Mouse (Mus musculus): Measurements from ENCODE around the gene Zfp276. TPM values are rescaled to one million over a fixed set of nuclear protein-coding genes. Genes with fewer than 3 reads are reported as not detected.

The Zfp276 gene
- total and polyA plus RNA-seq, 2 experiments from 2014 or later: 14.8 to 37.3 TPM

DNA sequence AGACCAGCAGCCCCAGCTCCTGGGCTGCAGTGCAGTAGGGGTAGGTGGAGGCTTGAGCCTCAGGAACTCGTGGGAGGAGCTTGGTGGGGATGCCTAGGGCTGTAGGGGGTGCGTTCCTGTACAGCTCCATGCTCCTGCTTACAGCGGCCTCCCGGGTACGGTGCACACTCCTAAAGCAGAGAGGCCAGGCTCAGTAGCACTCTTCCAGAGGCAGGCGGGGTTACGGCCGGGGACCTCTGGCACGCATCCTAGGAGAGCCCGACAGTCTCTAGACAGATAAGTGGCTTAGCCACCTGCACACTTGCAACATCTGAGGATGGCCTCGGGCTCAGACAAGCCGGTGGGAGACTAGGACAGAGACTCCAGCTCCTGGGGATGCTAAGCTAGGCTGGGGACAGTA lies 8.5 kb upstream of the Zfp276 start:
- no peak for DNase-seq
- Histone ChIP-seq H3K9ac (no peak overlapping the region), H3K9me3 (ENCODE audit: low read length) (no peaks in the 10 kb centered on the region), H3K36me3 (ENCODE audit: insufficient read depth) (peaks cover 86% of the 10 kb centered on the region), H3K27me3 (ENCODE audit: insufficient read depth, low read length) (no peaks in the 10 kb centered on the region), H3K4me2 (ENCODE audit: low read depth) (no peak overlapping the region), H3K27ac (ENCODE audit: low read depth, low read length) (no peak overlapping the region), H3K4me1 (ENCODE audit: insufficient read depth) (no peaks in the 10 kb centered on the region), H3K4me3 (ENCODE audit: low read depth, low read length) (no peak overlapping the region)
- no peak for ATAC-seq
- no peak for TF ChIP-seq CTCF (IDR thresholded peaks at IDR 0.05; ENCODE audit: low read depth)
- WGBS: 87% methylated on average over 12 of the region's 12 CpGs

DNA sequence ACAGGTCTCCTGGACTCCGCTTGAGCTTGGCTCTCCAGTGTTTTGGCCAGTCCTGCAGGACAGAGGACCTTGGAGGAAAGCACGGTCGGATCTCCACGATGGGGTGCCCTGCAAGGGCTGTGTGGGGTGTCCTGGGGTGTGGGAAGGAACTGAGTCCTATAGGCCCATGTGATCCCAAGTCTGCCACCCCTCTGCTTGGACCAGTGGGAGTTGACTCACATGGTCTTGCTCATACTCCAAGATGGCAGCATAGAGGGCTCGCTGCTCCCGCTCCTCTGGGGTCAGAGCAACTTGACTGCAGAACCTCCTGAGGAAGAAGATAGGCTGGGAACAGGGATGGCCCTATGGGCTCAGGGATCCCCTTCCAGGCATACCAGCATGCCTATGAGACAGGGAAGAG lies 6.2 kb upstream of the Zfp276 start:
- 96% methylated on average over 6 of the region's 6 CpGs for WGBS
- no peak for ATAC-seq

DNA sequence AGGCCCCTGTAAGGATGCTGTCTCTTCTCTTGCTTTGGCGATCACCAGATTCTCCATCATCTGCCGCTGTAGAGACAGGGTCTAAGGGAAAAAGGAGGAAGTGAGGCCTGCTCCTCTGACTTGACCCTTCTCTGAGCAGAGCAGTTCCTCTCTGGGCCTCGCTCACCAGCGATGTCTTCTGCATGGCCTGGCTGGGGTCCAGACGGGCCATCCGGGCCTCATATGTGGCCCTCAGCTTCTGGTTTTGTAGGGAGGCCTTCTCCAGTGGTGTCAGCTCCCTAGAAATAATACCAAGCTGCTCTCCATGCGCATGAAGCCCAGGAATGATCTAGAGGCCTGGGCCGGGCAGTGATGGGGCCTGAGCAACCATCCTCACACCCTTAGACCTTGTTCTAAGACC lies 5.4 kb upstream of the Zfp276 start:
- Histone ChIP-seq H3K9me3 (ENCODE audit: low read length) (no peaks in the 10 kb centered on the region), H3K4me2 (ENCODE audit: low read depth) (no peak overlapping the region), H3K9ac (no peak overlapping the region), H3K27me3 (ENCODE audit: insufficient read depth, low read length) (no peaks in the 10 kb centered on the region), H3K36me3 (ENCODE audit: insufficient read depth) (peaks cover 74% of the 10 kb centered on the region), H3K4me1 (ENCODE audit: insufficient read depth) (peaks cover 4% of the 10 kb centered on the region; the same call in 1 of the 2 replicates), H3K27ac (ENCODE audit: low read depth, low read length) (no peak overlapping the region), H3K4me3 (ENCODE audit: low read depth, low read length) (no peak overlapping the region)
- no peak for DNase-seq
- 92% methylated on average over 8 of the region's 8 CpGs for WGBS
- no peak for TF ChIP-seq CTCF (IDR thresholded peaks at IDR 0.05; ENCODE audit: low read depth)
- no peak for ATAC-seq

More for the DNA sequence above, 6.2 kb upstream of the Zfp276 start:
- Histone ChIP-seq H3K4me3 (ENCODE audit: low read depth, low read length) (no peak overlapping the region), H3K4me2 (ENCODE audit: low read depth) (no peak overlapping the region), H3K36me3 (ENCODE audit: insufficient read depth) (peaks cover 82% of the 10 kb centered on the region), H3K27me3 (ENCODE audit: insufficient read depth, low read length) (no peaks in the 10 kb centered on the region), H3K9ac (no peak overlapping the region), H3K4me1 (ENCODE audit: insufficient read depth) (no peaks in the 10 kb centered on the region), H3K27ac (ENCODE audit: low read depth, low read length) (no peak overlapping the region), H3K9me3 (ENCODE audit: low read length) (no peaks in the 10 kb centered on the region)
- TF ChIP-seq CTCF (IDR thresholded peaks at IDR 0.05; ENCODE audit: low read depth): no peak
- DNase-seq: no peak

DNA sequence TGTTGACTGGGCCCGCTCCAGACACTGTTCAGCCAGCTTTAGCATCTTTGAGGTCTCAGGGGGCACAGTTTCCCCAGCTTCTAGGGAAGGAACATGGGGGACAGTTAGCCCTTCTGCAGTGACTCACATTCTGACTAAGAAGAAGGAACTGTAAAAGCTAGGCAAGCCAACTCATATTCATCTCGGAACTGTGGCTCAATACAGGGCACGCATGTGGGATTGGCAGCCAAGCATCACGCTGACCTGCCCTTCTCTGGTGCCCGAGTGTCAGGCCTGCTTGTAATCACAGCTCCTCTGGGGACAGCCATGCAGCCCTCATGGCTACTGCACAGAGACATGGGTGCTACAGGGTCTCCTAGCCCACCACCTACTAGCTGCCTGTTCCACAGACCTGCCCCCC lies 3.1 kb upstream of the Zfp276 start:
- H3K27me3 ChIP-seq (ENCODE audit: insufficient read depth, low read length): no peaks in the 10 kb centered on the region
- ATAC-seq: no peak
- H3K27ac ChIP-seq (ENCODE audit: low read depth, low read length): no peak overlapping the region
- DNase-seq: no peak
- peaks cover 10% of the 10 kb centered on the region for H3K4me1 ChIP-seq (ENCODE audit: insufficient read depth)
- H3K4me2 ChIP-seq (ENCODE audit: low read depth): no peak overlapping the region
- TF ChIP-seq CTCF (IDR thresholded peaks at IDR 0.05; ENCODE audit: low read depth): no peak
- H3K36me3 ChIP-seq (ENCODE audit: insufficient read depth): peaks cover 50% of the 10 kb centered on the region
- H3K9ac ChIP-seq: no peak overlapping the region
- WGBS: 97% methylated on average over 5 of the region's 5 CpGs
- H3K9me3 ChIP-seq (ENCODE audit: low read length): no peaks in the 10 kb centered on the region
- no peak overlapping the region for H3K4me3 ChIP-seq (ENCODE audit: low read depth, low read length)

DNA sequence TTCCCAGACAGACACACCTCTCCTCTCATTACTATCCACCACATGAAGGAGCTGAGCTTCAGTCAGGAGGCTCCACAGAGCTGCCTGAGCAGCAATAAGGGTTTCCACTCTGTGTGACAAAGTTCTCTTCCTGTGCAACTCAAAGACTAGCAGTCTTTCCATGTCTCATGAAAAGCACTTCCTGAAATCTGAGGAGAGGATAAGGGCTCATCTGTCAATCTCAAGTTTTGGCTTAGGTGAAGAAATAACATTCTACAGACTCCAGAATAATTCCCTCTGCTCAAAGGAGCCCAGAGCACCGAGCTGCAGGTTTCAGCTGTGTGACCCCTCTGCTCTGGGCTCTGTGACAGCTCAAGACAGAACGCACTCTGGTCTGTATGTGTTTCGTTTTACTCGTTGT lies 1.1 kb upstream of the Zfp276 start:
- TF ChIP-seq CTCF (IDR thresholded peaks at IDR 0.05; ENCODE audit: low read depth): no peak
- Histone ChIP-seq H3K4me3 (ENCODE audit: low read depth, low read length) (peak overlapping the region; percentile 95), H3K36me3 (ENCODE audit: insufficient read depth) (peaks cover 50% of the 10 kb centered on the region), H3K4me2 (ENCODE audit: low read depth) (peak overlapping the region; percentile 88), H3K9ac (peak overlapping the region; percentile 85), H3K27me3 (ENCODE audit: insufficient read depth, low read length) (no peaks in the 10 kb centered on the region), H3K4me1 (ENCODE audit: insufficient read depth) (peaks cover 10% of the 10 kb centered on the region), H3K27ac (ENCODE audit: low read depth, low read length) (no peak overlapping the region), H3K9me3 (ENCODE audit: low read length) (no peaks in the 10 kb centered on the region)
- DNase-seq (no peak), ATAC-seq (no peak)
- whole genome bisulfite sequencing: 54% methylated on average over 4 of the region's 4 CpGs

DNA sequence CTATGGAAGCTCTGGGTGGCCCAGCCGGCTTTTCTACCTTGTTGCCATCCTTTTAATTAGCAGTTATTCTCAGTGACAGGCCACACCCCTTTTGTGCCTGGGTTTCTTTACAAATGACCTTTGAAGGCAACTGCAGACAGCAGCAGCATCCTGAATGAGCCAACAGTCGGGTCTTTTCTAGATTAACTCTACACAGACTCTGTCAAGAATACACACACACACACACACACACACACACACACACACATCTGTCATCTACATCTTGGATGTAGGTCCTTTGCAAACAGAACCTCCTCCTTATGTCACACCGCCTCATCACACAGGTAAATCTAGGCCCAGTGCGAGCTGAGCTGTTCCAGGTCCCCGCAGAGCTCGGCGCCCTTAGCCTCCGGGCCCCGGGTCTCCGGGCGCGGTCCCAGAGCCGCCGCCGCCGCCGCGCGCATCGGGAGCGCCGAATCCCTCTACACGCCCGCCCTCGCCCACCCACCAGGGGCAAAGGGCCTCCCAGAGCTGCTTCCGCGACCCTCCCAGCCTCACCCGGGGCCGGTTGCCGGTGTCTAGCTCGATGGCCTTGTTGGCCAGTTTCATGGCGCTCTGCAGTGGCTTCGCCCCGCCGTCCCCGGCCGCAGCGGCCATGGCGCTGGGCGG lies 420 bp upstream of the Zfp276 start:
- WGBS: under 1% methylated on average over 40 of the region's 40 CpGs
- no peaks in the 10 kb centered on the region for H3K27me3 ChIP-seq (ENCODE audit: insufficient read depth, low read length)
- ATAC-seq (peak; percentile 62), DNase-seq (no peak)
- no peaks in the 10 kb centered on the region for H3K9me3 ChIP-seq (ENCODE audit: low read length)
- no peak for TF ChIP-seq CTCF (IDR thresholded peaks at IDR 0.05; ENCODE audit: low read depth)
- peak overlapping the region; percentile 84 for H3K27ac ChIP-seq (ENCODE audit: low read depth, low read length)
- peaks cover 10% of the 10 kb centered on the region for H3K4me1 ChIP-seq (ENCODE audit: insufficient read depth)
- H3K4me3 ChIP-seq (ENCODE audit: low read depth, low read length): peak overlapping the region; percentile 95
- peaks cover 50% of the 10 kb centered on the region for H3K36me3 ChIP-seq (ENCODE audit: insufficient read depth)
- H3K9ac ChIP-seq: peak overlapping the region; percentile 85
- peak overlapping the region; percentile 88 for H3K4me2 ChIP-seq (ENCODE audit: low read depth)

DNA sequence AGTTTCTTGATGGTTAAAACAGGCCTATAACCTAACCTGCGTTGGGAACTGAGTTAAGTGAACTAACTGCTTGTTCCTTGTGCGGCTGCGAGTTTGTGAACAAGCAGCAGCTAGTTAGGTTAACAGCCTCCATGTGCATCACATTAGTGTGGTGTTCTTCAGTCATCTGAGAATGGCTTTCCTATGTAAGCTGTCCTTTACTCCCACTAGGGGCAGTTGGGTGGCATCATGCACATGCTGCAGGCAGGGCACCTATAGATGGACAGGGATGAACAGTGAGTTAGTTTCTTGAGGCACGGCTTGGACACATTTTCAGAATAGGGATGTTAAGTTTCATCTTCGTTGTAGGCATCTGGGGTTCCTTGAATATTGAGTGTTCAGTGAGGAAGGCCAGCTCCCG lies 1.2 kb downstream of the Zfp276 start:
- ATAC-seq: no peak
- Histone ChIP-seq H3K36me3 (ENCODE audit: insufficient read depth) (peaks cover 52% of the 10 kb centered on the region), H3K9me3 (ENCODE audit: low read length) (no peaks in the 10 kb centered on the region), H3K4me3 (ENCODE audit: low read depth, low read length) (peak overlapping the region; percentile 95), H3K4me1 (ENCODE audit: insufficient read depth) (peaks cover 10% of the 10 kb centered on the region), H3K27me3 (ENCODE audit: insufficient read depth, low read length) (no peaks in the 10 kb centered on the region), H3K9ac (peak overlapping the region; percentile 85; the same call in 1 of the 2 replicates), H3K27ac (ENCODE audit: low read depth, low read length) (no peak overlapping the region), H3K4me2 (ENCODE audit: low read depth) (peak overlapping the region; percentile 88)
- WGBS: 75% methylated on average over 6 of the region's 6 CpGs
- DNase-seq: no peak
- no peak; the same call in 1 of the 2 replicates for TF ChIP-seq CTCF (IDR thresholded peaks at IDR 0.05; ENCODE audit: low read depth)

Data from forebrain, postnatal 0 days (tissue).